9 mouse cellular contexts compared by ENCODE assay signal in the genomic region with DNA sequence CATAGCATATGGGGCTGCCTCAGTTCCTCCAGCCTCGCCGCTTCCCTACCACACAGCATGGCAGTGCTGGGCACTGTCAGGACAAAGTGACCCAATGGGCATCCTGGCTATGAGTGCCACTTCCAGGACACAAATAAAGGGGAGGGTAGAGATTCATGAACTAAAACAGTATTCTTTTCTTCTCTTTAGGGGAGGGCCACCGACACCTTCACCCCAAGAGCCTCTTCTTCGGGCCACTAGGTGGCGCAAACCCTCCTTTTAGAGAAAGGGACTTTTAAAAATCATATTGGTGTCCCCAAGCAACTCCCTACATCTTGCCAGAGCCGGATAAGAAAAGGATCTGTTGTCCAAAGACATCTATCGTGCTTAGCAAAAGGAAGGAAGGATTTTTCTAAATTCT.
DNase-seq lines count a peak whose midpoint lies in the region; ATAC-seq and TF ChIP-seq lines count a peak whose summit lies in the region.
"Had no signal": no experiment of that assay in that cellular context is flagged by ENCODE, and none has a peak within 500 bp of the region (broad histone marks: within the 10 kb centered on the region; RNA-seq: fewer than 3 reads in every experiment).

No protein-coding gene starts in this region.

- no peak overlapping the region for H3K9ac ChIP-seq in neural tube, embryonic 15.5 days (replicated peaks)
- no peak overlapping the region for H3K9ac ChIP-seq in heart, postnatal 0 days (replicated peaks; ENCODE audit: low read depth, low read length)
- H3K9ac ChIP-seq: neural tube, embryonic 12.5 days had no signal

- WGBS in neural tube, embryonic 15.5 days, result 40% methylated on average over 7 of the region's 7 CpGs
- WGBS in heart, postnatal 0 days, result 35% methylated on average over 7 of the region's 7 CpGs
- WGBS in limb, embryonic 10.5 days, result 43% methylated on average over 7 of the region's 7 CpGs

- H3K27me3 ChIP-seq in neural tube, embryonic 15.5 days (replicated peaks), result no peaks in the 10 kb centered on the region
- no peaks in the 10 kb centered on the region for H3K27me3 ChIP-seq in heart, postnatal 0 days (ENCODE audit: control insufficient read depth, insufficient read depth, low read length)
- H3K27me3 ChIP-seq in limb, embryonic 10.5 days (ENCODE audit: low read depth, poor library complexity, severe bottlenecking), result no peaks in the 10 kb centered on the region
- H3K27me3 ChIP-seq: neural tube, embryonic 12.5 days had no signal

- no peak overlapping the region for H3K27ac ChIP-seq in neural tube, embryonic 15.5 days (replicated peaks)
- no peak overlapping the region for H3K27ac ChIP-seq in heart, postnatal 0 days (ENCODE audit: low read depth)
- H3K27ac ChIP-seq in limb, embryonic 10.5 days, result no peak overlapping the region
- H3K27ac ChIP-seq: neural tube, embryonic 12.5 days had no signal

- no peak overlapping the region for H3K4me2 ChIP-seq in neural tube, embryonic 15.5 days
- no peak overlapping the region for H3K4me2 ChIP-seq in heart, postnatal 0 days (ENCODE audit: low read depth, low read length)
- H3K4me2 ChIP-seq: neural tube, embryonic 12.5 days had no signal

- peak; percentile 77 for TF ChIP-seq CTCF in heart, postnatal 0 days (IDR thresholded peaks at IDR 0.05; ENCODE audit: low read depth)

- no peak for TF ChIP-seq EP300 in heart, postnatal 0 days (IDR thresholded peaks at IDR 0.05; ENCODE audit: low read depth)

- peak; percentile 42 to 81 for DNase-seq in adrenal gland, adult (ENCODE audit: inconsistent age in 2 of 2, low spot score in 1 of 2)
- DNase-seq in adrenal gland, postnatal 4 days (ENCODE audit: low spot score in 2 of 2), result no peak
- peak; percentile 44 for DNase-seq in neural tube, embryonic 10.5 days (ENCODE audit: extremely low spot score, low spot score)
- DNase-seq in c-Kit-positive CD71-positive TER-119-negative erythroid progenitor cells, embryonic 14.5 days (ENCODE audit: low read depth), result peak; percentile 32
- DNase-seq in heart, postnatal 0 days (ENCODE audit: low spot score), result peak; percentile 70
- peak; percentile 72 for DNase-seq in limb, embryonic 10.5 days (ENCODE audit: low spot score)
- DNase-seq in right cerebral cortex, adult 2 months (ENCODE audit: low spot score in 2 of 2), result peak; percentile 44 to 50

- no peak overlapping the region for H3K4me3 ChIP-seq in neural tube, embryonic 15.5 days (replicated peaks)
- H3K4me3 ChIP-seq in heart, postnatal 0 days (ENCODE audit: low read depth, low read length), result no peak overlapping the region
- H3K4me3 ChIP-seq in limb, embryonic 10.5 days, result no peak overlapping the region
- H3K4me3 ChIP-seq: neural tube, embryonic 12.5 days had no signal

- no peaks in the 10 kb centered on the region for H3K4me1 ChIP-seq in neural tube, embryonic 15.5 days
- H3K4me1 ChIP-seq in heart, postnatal 0 days (ENCODE audit: control insufficient read depth, insufficient read depth), result peaks cover 16% of the 10 kb centered on the region
- H3K4me1 ChIP-seq in limb, embryonic 10.5 days, result no peaks in the 10 kb centered on the region
- H3K4me1 ChIP-seq: neural tube, embryonic 12.5 days had no signal

- H3K36me3 ChIP-seq in neural tube, embryonic 15.5 days, result no peaks in the 10 kb centered on the region
- no peaks in the 10 kb centered on the region for H3K36me3 ChIP-seq in heart, postnatal 0 days (replicated peaks; ENCODE audit: control insufficient read depth, insufficient read depth, low read length)
- H3K36me3 ChIP-seq in limb, embryonic 10.5 days, result no peaks in the 10 kb centered on the region
- H3K36me3 ChIP-seq: neural tube, embryonic 12.5 days had no signal

- H3K9me3 ChIP-seq in neural tube, embryonic 15.5 days (replicated peaks), result no peaks in the 10 kb centered on the region
- no peaks in the 10 kb centered on the region for H3K9me3 ChIP-seq in heart, postnatal 0 days (replicated peaks; ENCODE audit: control insufficient read depth, low read length)
- no peaks in the 10 kb centered on the region for H3K9me3 ChIP-seq in limb, embryonic 10.5 days (replicated peaks)
- H3K9me3 ChIP-seq: neural tube, embryonic 12.5 days had no signal

- ATAC-seq in neural tube, embryonic 15.5 days (ENCODE audit: low FRiP score), result no peak
- ATAC-seq in heart, postnatal 0 days (ENCODE audit: insufficient read depth, low read depth), result no peak

Comparison
In these comparisons a context has a peak if more than half of its experiments do, and no peak if none do; other contexts are left out.
1. DNase-seq: peak in adrenal gland, adult (2 of 2), neural tube, embryonic 10.5 days (single experiment), c-Kit-positive CD71-positive TER-119-negative erythroid progenitor cells, embryonic 14.5 days (single experiment), heart, postnatal 0 days (single experiment), limb, embryonic 10.5 days (single experiment) and right cerebral cortex, adult 2 months (2 of 2); none in adrenal gland, postnatal 4 days (0 of 2).